Mouse (Mus musculus) urinary bladder, adult 18-20 months (tissue): Measurements from ENCODE around the gene Hmgn2.

ENCODE experiments used
- DNase-seq, 2 experiments: peaks; one replicate each; pipeline ENCODE4 v3.0.0; 2022; ENCODE audit warnings: low spot score in 2 of 2, mixed read lengths in 2 of 2

The Hmgn2 gene

DNA sequence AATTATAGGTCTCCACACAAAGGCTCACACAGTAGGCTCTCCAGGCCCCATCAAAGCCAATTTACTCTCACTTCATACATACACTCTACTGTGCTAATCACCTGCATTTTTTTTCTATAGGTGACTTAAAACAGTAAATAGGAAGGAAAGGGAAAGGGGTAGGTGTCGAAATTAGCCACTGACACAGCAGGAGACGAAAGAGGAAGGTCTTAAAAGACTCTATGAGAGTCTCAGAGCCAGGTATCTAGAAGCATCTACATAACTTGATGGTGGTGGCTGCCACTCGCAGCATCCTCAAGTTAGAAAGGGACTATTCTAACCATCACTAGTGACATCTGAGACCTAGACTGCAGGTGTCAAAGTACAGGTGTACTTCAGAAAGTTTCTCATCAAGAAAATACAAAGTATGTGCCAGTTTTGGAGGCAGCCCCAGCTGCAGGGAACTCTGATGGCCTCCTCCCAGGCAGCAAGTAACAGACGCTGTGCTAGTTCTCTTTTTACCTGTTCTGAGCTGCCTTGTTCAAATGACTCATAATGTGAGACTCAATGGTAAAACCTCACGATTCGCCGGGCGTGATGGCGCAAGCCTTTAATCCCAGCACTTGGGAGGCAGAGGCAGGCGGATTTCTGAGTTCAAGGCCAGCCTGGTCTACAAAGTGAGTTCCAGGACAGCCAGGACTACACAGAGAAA is 9.7 kb upstream of the Hmgn2 start:
- no peak for DNase-seq

GRCm38 (mm10) chr4:133971741-133972140 is 3.3 kb upstream of the Hmgn2 start:
- no peak for DNase-seq

- no peak for DNase-seq
These were observed 2.4 kb upstream of the Hmgn2 start for GRCm38 (mm10) chr4:133970876-133971275.

DNA sequence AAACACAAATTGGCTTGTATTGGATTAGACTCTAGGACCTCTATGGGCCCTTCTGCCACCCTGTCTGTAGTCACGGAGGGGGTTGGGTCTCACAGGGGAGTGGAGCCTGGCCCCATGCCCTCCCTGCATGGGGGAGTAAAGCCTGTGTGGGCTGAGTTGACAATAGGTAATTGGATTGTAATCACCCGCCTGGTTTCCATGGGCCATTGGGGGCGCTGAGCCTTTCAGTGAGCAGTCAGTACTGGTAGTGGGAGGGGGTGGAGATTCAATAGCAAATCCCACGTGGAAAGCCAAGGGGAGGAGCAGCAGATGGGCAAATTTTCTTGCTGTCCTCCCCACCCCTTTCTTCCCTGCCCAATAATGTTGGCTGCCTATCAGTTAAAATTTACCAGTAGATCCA is 1.7 kb upstream of the Hmgn2 start:
- DNase-seq = no peak

DNA sequence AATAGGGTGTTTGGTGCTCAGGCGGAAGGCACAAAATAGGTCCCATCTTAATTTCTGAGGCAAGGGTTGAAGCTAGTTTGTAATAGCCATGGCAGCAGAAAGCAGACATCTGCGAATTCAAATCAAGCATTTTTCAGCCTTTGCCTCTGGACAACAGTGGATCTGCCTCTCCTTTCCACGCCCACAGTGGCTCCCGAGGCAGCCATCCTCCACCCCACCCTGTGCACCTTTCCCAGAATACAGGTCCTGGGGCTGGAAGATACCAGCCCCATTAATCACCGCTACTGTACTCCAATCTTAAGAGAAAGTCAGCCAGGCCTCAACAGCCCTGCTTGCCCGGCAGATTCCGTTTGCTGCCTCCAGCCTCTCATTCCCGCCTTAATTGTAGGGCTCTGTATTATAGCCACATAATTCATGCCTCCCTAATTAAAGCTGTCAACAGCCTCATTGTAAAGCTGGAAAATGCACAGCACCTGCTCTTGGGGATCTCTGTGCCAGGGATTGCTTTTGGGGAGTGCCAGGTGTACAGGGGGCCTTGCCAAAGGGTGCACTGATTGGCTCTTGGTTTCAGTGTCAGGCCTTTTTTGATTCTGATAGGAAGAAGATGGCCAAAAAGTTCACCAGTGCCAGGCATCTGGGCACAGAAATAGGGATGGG is 792 bp upstream of the Hmgn2 start:
- no peak for DNase-seq

GRCm38 (mm10) chr4:133967866-133968149 is 642 bp downstream of the Hmgn2 start:
- peak; percentile 71 to 77 for DNase-seq

- peak; percentile 97 to 98 for DNase-seq
These were observed 1.1 kb downstream of the Hmgn2 start for GRCm38 (mm10) chr4:133967138-133967865.

- no peak for DNase-seq
These were observed 2.0 kb downstream of the Hmgn2 start for GRCm38 (mm10) chr4:133966271-133966940.

GRCm38 (mm10) chr4:133962566-133962965 is 5.9 kb downstream of the Hmgn2 start:
- DNase-seq = no peak

DNA sequence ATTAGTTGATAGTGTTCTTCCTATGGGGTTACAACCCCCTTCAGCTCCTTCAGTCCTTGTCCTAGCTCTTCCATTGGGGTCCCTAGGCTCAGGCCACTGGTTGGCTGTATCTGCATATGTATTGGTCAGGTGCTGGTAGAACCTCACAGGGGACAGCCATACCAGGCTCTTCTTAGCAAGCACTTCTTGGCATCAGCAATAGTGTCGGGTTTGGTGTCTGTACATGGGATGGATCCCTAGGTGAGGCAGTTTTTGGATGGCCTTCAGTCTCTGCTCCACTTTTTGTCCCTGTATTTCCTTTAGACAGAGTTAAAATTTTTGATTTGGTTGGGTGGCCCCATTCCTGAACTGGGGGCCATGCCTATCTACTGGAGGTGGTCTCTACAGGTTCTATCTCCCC is 9.6 kb downstream of the Hmgn2 start:
- no peak for DNase-seq

- DNase-seq = no peak
These were observed 12.1 kb downstream of the Hmgn2 start for GRCm38 (mm10) chr4:133956358-133956757.

GRCm38 (mm10) chr4:133946736-133947135 is 21.7 kb downstream of the Hmgn2 start:
- DNase-seq = no peak

GRCm38 (mm10) chr4:133943791-133944190 is 24.7 kb downstream of the Hmgn2 start:
- no peak for DNase-seq

DNA sequence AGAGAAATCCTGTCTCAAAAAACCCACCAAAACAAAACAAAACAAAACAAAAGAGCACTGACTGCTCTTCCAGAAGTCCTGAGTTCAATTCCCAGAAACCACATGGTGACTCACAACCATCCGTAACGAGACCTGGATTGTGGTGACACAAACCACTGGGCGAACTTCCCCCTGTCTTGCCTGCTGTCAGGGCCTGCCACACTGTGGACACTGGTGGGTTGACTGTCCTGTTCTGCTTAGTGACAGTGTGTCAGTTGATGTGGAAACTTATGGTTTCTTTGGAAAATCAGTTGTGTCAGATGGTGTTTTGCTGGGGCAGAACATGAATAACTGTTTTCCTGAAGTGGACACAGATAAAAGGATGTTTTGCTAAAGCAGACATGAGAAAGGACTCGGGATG is 25.8 kb downstream of the Hmgn2 start:
- no peak for DNase-seq

DNA sequence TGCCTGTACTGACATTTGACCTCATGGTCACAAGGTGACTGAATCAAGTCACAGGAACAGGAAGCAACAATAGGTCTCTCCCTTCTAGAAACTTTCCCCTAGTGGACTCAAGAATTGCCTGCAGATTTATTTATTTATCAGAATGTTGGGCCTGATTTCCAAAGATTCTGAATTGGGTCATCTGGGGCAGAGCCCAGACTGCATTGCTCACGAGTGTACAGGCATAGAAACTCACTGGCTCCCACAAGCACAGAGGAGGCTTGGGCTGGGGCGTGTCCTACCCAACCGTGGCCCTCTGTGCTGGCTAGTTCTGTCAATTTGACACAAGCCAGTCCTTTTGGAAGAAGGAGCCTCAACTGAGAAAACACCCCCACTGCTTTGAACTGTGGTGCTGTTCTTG is 26.9 kb downstream of the Hmgn2 start:
- DNase-seq = peak in 1 of 2 experiments; percentile 11

DNA sequence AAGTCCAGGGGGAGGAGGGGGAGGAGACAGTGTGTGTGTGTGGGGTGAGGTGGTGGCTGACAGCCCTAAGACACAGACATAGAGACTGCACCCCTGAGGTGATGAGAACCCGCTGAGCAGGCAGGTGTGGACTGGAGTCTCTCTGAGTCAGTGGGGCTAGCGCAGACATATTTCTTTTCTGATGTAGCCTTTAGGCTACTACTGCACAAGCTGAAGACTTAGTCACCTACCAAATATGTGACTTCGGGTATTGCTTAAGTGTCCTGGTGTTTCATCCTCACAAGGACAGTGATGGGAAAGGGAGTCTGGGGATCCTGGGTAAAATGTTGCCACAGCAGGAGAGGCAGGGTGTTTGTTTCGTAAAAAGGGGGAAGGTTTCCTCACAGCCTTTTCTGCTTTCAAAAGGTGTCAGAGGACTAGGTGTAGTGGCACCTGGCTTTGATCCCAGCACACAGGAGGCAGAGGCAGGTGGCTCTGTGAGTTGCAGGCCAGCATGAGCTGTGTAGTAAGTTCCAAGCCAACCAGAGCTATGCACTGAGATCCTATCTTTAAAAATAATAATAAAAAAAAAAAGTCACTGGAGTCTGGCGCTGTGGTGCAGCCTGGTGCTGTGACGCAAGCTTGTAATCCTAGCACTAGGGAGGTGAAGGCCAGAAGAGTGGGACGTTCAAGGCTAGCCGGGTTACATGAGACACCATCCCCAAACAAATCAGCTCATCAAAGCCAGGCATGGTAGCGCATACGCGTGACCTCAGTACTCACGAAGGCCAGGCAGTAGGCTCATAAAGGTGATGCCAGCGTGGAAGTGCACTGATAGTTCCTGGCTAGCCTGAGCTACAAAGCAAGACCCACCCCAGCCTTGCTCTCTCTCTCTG is 27.8 kb downstream of the Hmgn2 start:
- DNase-seq = no peak

GRCm38 (mm10) chr4:133938077-133938476 is 30.4 kb downstream of the Hmgn2 start:
- DNase-seq = no peak

DNA sequence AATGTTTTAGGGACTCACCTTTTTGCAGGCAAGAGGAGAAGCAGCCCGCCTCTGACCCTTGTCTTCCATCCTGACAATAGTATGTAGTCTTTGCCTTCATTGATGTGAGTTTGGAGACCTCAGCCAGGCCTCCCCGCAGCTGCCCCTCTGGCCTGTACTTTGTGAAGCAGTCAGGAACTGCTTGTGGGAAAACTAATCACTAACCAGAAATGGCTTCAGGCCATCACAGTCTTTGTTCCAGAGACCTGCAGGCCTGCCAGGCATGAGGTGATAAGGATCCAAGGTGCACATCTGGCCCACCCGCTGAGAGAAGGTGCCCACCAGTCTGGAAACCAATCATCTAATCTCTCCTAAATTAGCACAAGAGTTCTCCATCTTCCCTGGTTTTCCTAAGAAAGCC is 36.7 kb downstream of the Hmgn2 start:
- no peak for DNase-seq

- DNase-seq = no peak
These were observed 37.1 kb downstream of the Hmgn2 start for GRCm38 (mm10) chr4:133931349-133931748.

- DNase-seq = no peak
These were observed 39.2 kb downstream of the Hmgn2 start for GRCm38 (mm10) chr4:133929278-133929670.

GRCm38 (mm10) chr4:133928576-133929277 is 39.7 kb downstream of the Hmgn2 start:
- no peak for DNase-seq
